Mouse (Mus musculus) gastrocnemius, adult 18-20 months (tissue): ENCODE measurements around the gene Ankrd60. TPM values are rescaled to one million over a fixed set of nuclear protein-coding genes. Genes with fewer than 3 reads are reported as not detected.

Source experiments
- DNase-seq: peaks from one replicate; pipeline ENCODE4 v3.0.0; 2021; ENCODE audit warnings: low spot score
- total RNA-seq, 2 experiments: library from RNA; stranded (reverse); gene quantifications; 2 replicates each; pipeline ENCODE4 v1.2.3; 2021

Ankrd60 gene
- total RNA-seq, 2 experiments from 2014 or later, result not detected

DNA sequence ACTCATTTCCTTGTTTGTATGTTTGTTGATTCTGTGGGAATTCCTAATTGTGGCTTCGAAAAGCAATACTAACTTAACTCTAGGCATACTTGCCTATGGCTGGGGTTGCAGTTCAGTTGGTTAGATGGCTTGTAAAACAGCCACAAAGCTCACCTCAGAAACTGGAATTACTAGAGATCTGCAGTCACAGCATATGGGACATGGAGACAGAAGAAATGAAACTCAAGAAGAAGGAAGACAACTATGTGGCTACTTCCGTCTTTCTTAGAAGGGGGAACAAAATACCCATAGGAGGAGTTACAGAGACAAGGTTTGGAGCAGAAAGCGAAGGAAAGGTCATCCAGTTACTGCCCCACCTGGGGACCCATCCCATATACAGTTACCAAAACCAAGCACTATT lies 49.7 kb downstream of the Ankrd60 start:
- no peak for DNase-seq

DNA sequence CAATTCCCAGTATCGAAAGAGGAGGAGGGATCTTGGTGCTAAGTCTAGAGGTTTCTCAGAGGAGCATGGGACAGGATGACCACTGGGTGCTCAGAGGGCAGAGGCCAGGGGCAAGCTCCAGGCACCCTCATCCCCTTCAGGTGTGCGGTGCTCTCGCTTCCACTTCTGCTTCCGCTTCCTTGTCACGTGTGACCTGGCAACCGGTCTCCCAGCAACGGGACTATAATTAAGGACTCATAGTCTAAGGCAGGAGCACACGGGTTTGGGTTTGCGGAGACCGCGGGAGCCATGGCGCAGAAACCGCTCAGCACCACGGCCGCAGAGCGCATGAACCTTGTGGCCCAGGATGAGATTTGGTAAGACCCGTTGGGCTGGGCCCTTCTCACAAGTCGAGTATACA lies 55.8 kb downstream of the Ankrd60 start, which contains the start of gene 1700021F07Rik:
Gene 1700021F07Rik, plus strand, starts transcription at position 211 of the 400 bp plus-strand sequence.
- no peak for DNase-seq

Other genes starting within 250 kb of the Ankrd60 start
- gene 1700021F07Rik, start 55.8 kb downstream of the Ankrd60 start, total RNA-seq, result not detected
- gene Rab22a, start 81.4 kb upstream of the Ankrd60 start, total RNA-seq, result 10 to 100 TPM; 26.2 to 30.6 TPM
- gene 1700010B08Rik, start 141.1 kb upstream of the Ankrd60 start, total RNA-seq, result not detected
- 100 to 1,000 TPM; 160 to 163 TPM for gene Vapb, start 159.1 kb upstream of the Ankrd60 start, total RNA-seq